Comparison of ENCODE assay signal across 8 mouse cellular contexts in the genomic region with DNA sequence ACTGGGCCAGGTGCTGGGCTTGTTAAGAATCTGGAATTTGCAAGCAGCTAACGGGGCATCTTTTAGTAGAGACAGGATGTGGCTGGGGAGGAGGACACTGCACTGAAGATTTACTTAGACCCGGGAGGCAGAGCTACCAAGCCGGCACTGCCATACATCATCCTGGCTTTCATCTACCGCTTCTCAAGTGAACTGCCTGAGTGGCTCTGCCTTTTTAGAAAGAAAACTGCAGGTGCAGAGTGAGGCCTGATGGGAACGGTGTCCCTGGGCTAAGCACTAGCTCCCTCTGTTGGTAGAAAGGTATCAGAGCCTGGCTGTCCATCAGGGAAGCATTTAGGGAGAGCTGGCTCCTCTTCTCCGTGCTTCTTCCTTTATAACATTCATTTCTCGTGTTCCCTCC. TPM values are rescaled to one million over a fixed set of nuclear protein-coding genes. Genes with fewer than 3 reads are reported as not detected.
DNase-seq lines count a peak whose midpoint lies in the region; ATAC-seq lines count a peak whose summit lies in the region.

No protein-coding gene starts in this region.

- no peak overlapping the region for H3K4me2 ChIP-seq in forebrain, embryonic 11.5 days (ENCODE audit: low read depth, low read length, severe bottlenecking)
- H3K4me2 ChIP-seq in forebrain, embryonic 15.5 days (replicated peaks), result no peak overlapping the region
- H3K4me2 ChIP-seq in forebrain, embryonic 14.5 days (ENCODE audit: low read length), result no peak overlapping the region

- WGBS in forebrain, embryonic 11.5 days, result 27% methylated on average over 7 of the region's 7 CpGs
- 11% methylated on average over 7 of the region's 7 CpGs for WGBS in forebrain, embryonic 15.5 days
- WGBS in forebrain, embryonic 14.5 days, result 17% methylated on average over 7 of the region's 7 CpGs

- no peak overlapping the region for H3K27ac ChIP-seq in forebrain, embryonic 11.5 days (ENCODE audit: low read depth, low read length)
- H3K27ac ChIP-seq in forebrain, embryonic 15.5 days (replicated peaks), result no peak overlapping the region; the same call in 1 of the 2 replicates
- no peak overlapping the region for H3K27ac ChIP-seq in forebrain, embryonic 14.5 days (ENCODE audit: low read depth, low read length)

- H3K4me1 ChIP-seq in forebrain, embryonic 11.5 days (replicated peaks; ENCODE audit: control insufficient read depth, insufficient read depth, low read length), result no peaks in the 10 kb centered on the region
- 0 out of 2 replicates have a peak, but pooled peaks cover 2% of the 10 kb centered on the region for H3K4me1 ChIP-seq in forebrain, embryonic 15.5 days
- no peaks in the 10 kb centered on the region for H3K4me1 ChIP-seq in forebrain, embryonic 14.5 days (ENCODE audit: control insufficient read depth, insufficient read depth, low read length)

- H3K4me3 ChIP-seq in forebrain, embryonic 11.5 days (ENCODE audit: low read depth, low read length), result no peak overlapping the region
- H3K4me3 ChIP-seq in forebrain, embryonic 15.5 days, result no peak overlapping the region
- H3K4me3 ChIP-seq in forebrain, embryonic 14.5 days (ENCODE audit: low read depth, low read length), result no peak overlapping the region

- H3K36me3 ChIP-seq in forebrain, embryonic 11.5 days (ENCODE audit: control insufficient read depth, insufficient read depth, low read length), result no peaks in the 10 kb centered on the region; the same call in 1 of the 2 replicates
- peaks cover 43% of the 10 kb centered on the region; the same call in 1 of the 2 replicates for H3K36me3 ChIP-seq in forebrain, embryonic 15.5 days
- peaks cover 34% of the 10 kb centered on the region for H3K36me3 ChIP-seq in forebrain, embryonic 14.5 days (ENCODE audit: control insufficient read depth, insufficient read depth, low read length)

- no peaks in the 10 kb centered on the region for H3K9me3 ChIP-seq in forebrain, embryonic 11.5 days (ENCODE audit: control insufficient read depth, low read length)
- no peaks in the 10 kb centered on the region for H3K9me3 ChIP-seq in forebrain, embryonic 15.5 days
- H3K9me3 ChIP-seq in forebrain, embryonic 14.5 days (replicated peaks; ENCODE audit: control insufficient read depth, low read length), result no peaks in the 10 kb centered on the region

- H3K27me3 ChIP-seq in forebrain, embryonic 11.5 days (ENCODE audit: control insufficient read depth, insufficient read depth, low read length), result no peaks in the 10 kb centered on the region
- H3K27me3 ChIP-seq in forebrain, embryonic 15.5 days, result no peaks in the 10 kb centered on the region
- no peaks in the 10 kb centered on the region for H3K27me3 ChIP-seq in forebrain, embryonic 14.5 days (replicated peaks; ENCODE audit: control insufficient read depth, insufficient read depth, low read length)

- DNase-seq in forebrain, embryonic 11.5 days (ENCODE audit: low spot score), result peak; percentile 68
- peak; percentile 50 to 55 for DNase-seq in B cell, adult 2 months
- DNase-seq in c-Kit-positive CD71-negative TER-119-negative erythroid progenitor cells, embryonic 14.5 days (ENCODE audit: low read depth), result peak; percentile 38
- DNase-seq in forebrain, embryonic 14.5 days (ENCODE audit: low spot score), result peak; percentile 80
- DNase-seq in lung, postnatal 36 days, result peak; percentile 41
- DNase-seq in thymus, postnatal 36 days, result peak; percentile 50 to 75
- DNase-seq in layer of hippocampus, adult 11-12 months (ENCODE audit: low spot score), result no peak

- no peak overlapping the region for H3K9ac ChIP-seq in forebrain, embryonic 11.5 days (ENCODE audit: low read length)
- H3K9ac ChIP-seq in forebrain, embryonic 15.5 days (replicated peaks), result no peak overlapping the region
- no peak overlapping the region for H3K9ac ChIP-seq in forebrain, embryonic 14.5 days (ENCODE audit: low read length)

- no peak for ATAC-seq in forebrain, embryonic 11.5 days (replicated peaks; ENCODE audit: low FRiP score)
- ATAC-seq in forebrain, embryonic 15.5 days (replicated peaks), result no peak
- 0 out of 2 replicates have a peak, but pooled peaks have one; percentile 15 for ATAC-seq in forebrain, embryonic 14.5 days

RNA-seq across cellular contexts. Expression of a gene that starts 25.3 kb away (rescaled TPM):
- 10.5 and 12.8 TPM in 2 replicates for polyA plus RNA-seq in forebrain, embryonic 11.5 days (2014; fragmentation: Nextera tagmentation; extraction: Ambion mirVana)
- 19.6 and 21.4 TPM in 2 replicates for polyA plus RNA-seq in forebrain, embryonic 15.5 days (2015; fragmentation: Nextera tagmentation; extraction: Ambion mirVana)
- polyA plus RNA-seq in forebrain, embryonic 14.5 days (2014; fragmentation: Nextera tagmentation; extraction: Ambion mirVana), result 16.1 and 22.4 TPM in 2 replicates

RNA-seq across cellular contexts. Expression of a gene that starts 25.7 kb away (rescaled TPM):
- 0.17 TPM in 1 of 2 replicates, not detected in the other for polyA plus RNA-seq in forebrain, embryonic 11.5 days (2014; fragmentation: Nextera tagmentation; extraction: Ambion mirVana)
- polyA plus RNA-seq in forebrain, embryonic 15.5 days (2015; fragmentation: Nextera tagmentation; extraction: Ambion mirVana), result 0.14 and 0.19 TPM in 2 replicates
- 0.10 TPM in 1 of 2 replicates, not detected in the other for polyA plus RNA-seq in forebrain, embryonic 14.5 days (2014; fragmentation: Nextera tagmentation; extraction: Ambion mirVana)

RNA-seq across cellular contexts. Expression of a gene that starts 29.8 kb away (rescaled TPM):
- polyA plus RNA-seq in forebrain, embryonic 11.5 days (2014; fragmentation: Nextera tagmentation; extraction: Ambion mirVana), result 7.9 and 9.1 TPM in 2 replicates
- polyA plus RNA-seq in forebrain, embryonic 15.5 days (2015; fragmentation: Nextera tagmentation; extraction: Ambion mirVana), result 5.8 and 6.5 TPM in 2 replicates
- 4.6 and 5.5 TPM in 2 replicates for polyA plus RNA-seq in forebrain, embryonic 14.5 days (2014; fragmentation: Nextera tagmentation; extraction: Ambion mirVana)

RNA-seq across cellular contexts. Expression of a gene that starts 30.7 kb away (rescaled TPM):
- polyA plus RNA-seq in forebrain, embryonic 11.5 days (2014; fragmentation: Nextera tagmentation; extraction: Ambion mirVana), result 0.35 and 0.55 TPM in 2 replicates
- 0.77 and 0.98 TPM in 2 replicates for polyA plus RNA-seq in forebrain, embryonic 15.5 days (2015; fragmentation: Nextera tagmentation; extraction: Ambion mirVana)
- polyA plus RNA-seq in forebrain, embryonic 14.5 days (2014; fragmentation: Nextera tagmentation; extraction: Ambion mirVana), result 0.39 and 0.48 TPM in 2 replicates

RNA-seq across cellular contexts. Expression of a gene that starts 44.8 kb away (rescaled TPM):
- 59.4 and 64.3 TPM in 2 replicates for polyA plus RNA-seq in forebrain, embryonic 11.5 days (2014; fragmentation: Nextera tagmentation; extraction: Ambion mirVana)
- 53.4 and 61.3 TPM in 2 replicates for polyA plus RNA-seq in forebrain, embryonic 15.5 days (2015; fragmentation: Nextera tagmentation; extraction: Ambion mirVana)
- 80.4 and 80.9 TPM in 2 replicates for polyA plus RNA-seq in forebrain, embryonic 14.5 days (2014; fragmentation: Nextera tagmentation; extraction: Ambion mirVana)
